8 mouse cellular contexts compared by ENCODE assay signal in the genomic region with DNA sequence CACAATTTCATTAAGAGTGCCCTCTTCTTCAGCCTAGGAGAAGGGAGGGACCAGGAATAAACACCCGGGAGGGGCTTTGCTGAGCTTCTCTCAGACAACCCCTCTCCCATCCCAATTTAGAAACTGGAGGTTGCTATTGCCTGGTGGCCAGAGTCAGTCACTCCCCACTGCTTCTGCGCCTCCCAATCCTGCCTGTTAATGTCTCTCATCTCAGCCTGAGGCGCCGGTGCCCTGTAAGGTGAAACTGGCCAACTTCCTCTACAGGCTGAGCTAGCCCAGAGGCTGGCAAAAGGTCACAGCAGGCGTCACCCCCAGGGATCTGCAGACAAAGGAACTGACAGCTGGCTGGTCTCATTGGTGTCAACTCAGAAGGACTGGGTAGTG.
DNase-seq lines count a peak whose midpoint lies in the region; ATAC-seq and TF ChIP-seq lines count a peak whose summit lies in the region.

No protein-coding gene starts in this region.

- no peak for TF ChIP-seq CTCF in left cerebral cortex, adult 2 months (IDR thresholded peaks at IDR 0.05)

- H3K4me3 ChIP-seq in brown adipose tissue, adult 24 weeks (ENCODE audit: insufficient read depth, low read depth, low read length) = no peak overlapping the region
- no peak overlapping the region for H3K4me3 ChIP-seq in intestine, embryonic 16.5 days (ENCODE audit: low read length)
- no peak overlapping the region for H3K4me3 ChIP-seq in left cerebral cortex, adult 2 months

- H3K36me3 ChIP-seq in intestine, embryonic 16.5 days (ENCODE audit: control insufficient read depth, insufficient read depth, low read length) = no peaks in the 10 kb centered on the region

- H3K4me2 ChIP-seq in intestine, embryonic 16.5 days (ENCODE audit: low read depth, low read length) = peak overlapping the region; percentile 45

- peak overlapping the region; percentile 70 for H3K27ac ChIP-seq in brown adipose tissue, adult 24 weeks (replicated peaks; ENCODE audit: low read depth, low read length)
- H3K27ac ChIP-seq in intestine, embryonic 16.5 days (ENCODE audit: low read length) = peak overlapping the region; percentile 98
- H3K27ac ChIP-seq in left cerebral cortex, adult 2 months = no peak overlapping the region

- intact Hi-C loops in left cerebral cortex, postnatal 4 days (cut with DNase I) = loop anchor here (5.0 kb wide), 1 partner anchor 228 kb away; no protein-coding TSS in a partner anchor
- intact Hi-C loops in left cerebral cortex, postnatal 10 days (cut with DNase I) = loop anchor here (5.0 kb wide), 1 partner anchor 228 kb away; no protein-coding TSS in a partner anchor
- intact Hi-C loops in left cerebral cortex, adult 2 months (cut with DNase I) = no loop called here

- peaks cover 6% of the 10 kb centered on the region for H3K4me1 ChIP-seq in brown adipose tissue, adult 24 weeks (ENCODE audit: control insufficient read depth, insufficient read depth, insufficient read length, low read length)
- peaks cover 37% of the 10 kb centered on the region for H3K4me1 ChIP-seq in intestine, embryonic 16.5 days (ENCODE audit: control insufficient read depth, insufficient read depth, low read length)

- ATAC-seq in intestine, embryonic 16.5 days = peak; percentile 36

- H3K27me3 ChIP-seq in intestine, embryonic 16.5 days (replicated peaks; ENCODE audit: control insufficient read depth, insufficient read depth, low read length) = no peaks in the 10 kb centered on the region

- peak; percentile 24 for DNase-seq in left cerebral cortex, postnatal 4 days
- no peak for DNase-seq in left cerebral cortex, postnatal 10 days (ENCODE audit: extremely low spot score in 1 of 2, low spot score in 2 of 2)
- peak; percentile 48 for DNase-seq in lung, postnatal 10 days
- peak; percentile 70 to 71 for DNase-seq in spleen, postnatal 36 days (ENCODE audit: low spot score in 2 of 2)
- no peak for DNase-seq in left cerebral cortex, adult 2 months (ENCODE audit: extremely low spot score in 1 of 2, low spot score in 2 of 2)
- no peak for DNase-seq in right cerebral cortex, postnatal 4 days

- H3K9ac ChIP-seq in intestine, embryonic 16.5 days (ENCODE audit: low read depth, low read length) = peak overlapping the region; percentile 61

- H3K9me3 ChIP-seq in intestine, embryonic 16.5 days (ENCODE audit: control insufficient read depth, low read length) = no peaks in the 10 kb centered on the region

- WGBS in intestine, embryonic 16.5 days = 7% methylated on average over 5 of the region's 5 CpGs

Comparison
In these comparisons a context has a peak if more than half of its experiments do, and no peak if none do; other contexts are left out.
1. DNase-seq: peak in left cerebral cortex, postnatal 4 days (single experiment), lung, postnatal 10 days (single experiment) and spleen, postnatal 36 days (2 of 2); none in left cerebral cortex, postnatal 10 days (0 of 2), left cerebral cortex, adult 2 months (0 of 2) and right cerebral cortex, postnatal 4 days (single experiment).